Mouse (Mus musculus) hindbrain, embryonic 13.5 days (tissue): ENCODE data around the gene Nbeal2. TPM values are rescaled to one million over a fixed set of nuclear protein-coding genes. Genes with fewer than 3 reads are reported as not detected.

ENCODE experiments used
- ATAC-seq: fragments of 200-750 bp; cut with Nextera tagmentation; 2 replicates; pipeline ENCODE4 v1.8.0; 2017; ENCODE audit warnings: moderate TSS enrichment; ENCODE audit not compliant: low FRiP score
- H3K27ac ChIP-seq: fragments of 300-500 bp; sonication (generic); 2 replicates; pipeline ENCODE4 v1.5.1; 2015; ENCODE audit warnings: inconsistent platforms, mild to moderate bottlenecking, moderate library complexity
- H3K27me3 ChIP-seq: fragments of 300-500 bp; sonication (generic); 2 replicates; pipeline ENCODE4 v1.6.1; 2015; ENCODE audit warnings: mild to moderate bottlenecking, inconsistent platforms
- H3K36me3 ChIP-seq: fragments of 300-500 bp; sonication (generic); 2 replicates; pipeline ENCODE4 v1.6.1; 2015; ENCODE audit warnings: mild to moderate bottlenecking, inconsistent platforms
- H3K4me1 ChIP-seq: fragments of 300-500 bp; sonication (generic); replicated peaks from 2 replicates; pipeline ENCODE4 v1.6.1; 2015; ENCODE audit warnings: inconsistent platforms
- H3K4me2 ChIP-seq: fragments of 300-500 bp; sonication (generic); 2 replicates; pipeline ENCODE4 v1.6.1; 2015; ENCODE audit warnings: inconsistent platforms, mild to moderate bottlenecking, moderate library complexity
- H3K4me3 ChIP-seq: fragments of 300-500 bp; sonication (generic); 2 replicates; pipeline ENCODE4 v1.5.1; 2015; ENCODE audit warnings: mild to moderate bottlenecking, inconsistent platforms
- H3K9ac ChIP-seq: fragments of 300-500 bp; sonication (generic); 2 replicates; pipeline ENCODE4 v1.6.1; 2015; ENCODE audit warnings: mild to moderate bottlenecking, inconsistent platforms
- H3K9me3 ChIP-seq: fragments of 300-500 bp; sonication (generic); 2 replicates; pipeline ENCODE4 v1.6.1; 2016; ENCODE audit warnings: inconsistent platforms
- WGBS: fragments of 180-500 bp; shearing (Covaris S2); methylation state at CpG from one replicate; pipeline ENCODE4 v1.1.7; 2015; 5-methylcytosine and 5-hydroxymethylcytosine counted together
- polyA plus RNA-seq: library from polyadenylated mRNA; unstranded; fragments of >200 nt; fragmentation: Nextera tagmentation; extraction: Ambion mirVana; gene quantifications from 2 replicates; pipeline ENCODE4 v1.2.1, GENCODE M21; 2015

The Nbeal2 gene
- 2.4 TPM in 2 replicates for polyA plus RNA-seq

- Histone ChIP-seq H3K4me2 (peak within 1 kb of the TSS; percentile 98), H3K4me1 (peaks cover 73% of the 10 kb centered on the region), H3K4me3 (peak within 1 kb of the TSS; percentile 69), H3K27me3 (peaks cover 32% of the 10 kb centered on the region), H3K9me3 (no peaks in the 10 kb centered on the region), H3K27ac (0 out of 2 replicates have a peak within 1 kb of the TSS, but pooled peaks have one; percentile 5), H3K36me3 (no peaks in the 10 kb centered on the region), H3K9ac (peak within 1 kb of the TSS; percentile 77)
- peak; percentile 47 for ATAC-seq
- under 1% methylated on average over 74 of the region's 75 CpGs for WGBS
These were observed at the start of gene Nbeal2 for GRCm38 (mm10) chr9:110653655-110654461. Gene Nbeal2, minus strand, starts transcription at chr9:110654161.

- no peak overlapping the region for H3K9ac ChIP-seq
- WGBS = 90% methylated on average over 1 of the region's 1 CpGs
- H3K4me1 ChIP-seq = peaks cover 10% of the 10 kb centered on the region
- H3K9me3 ChIP-seq = no peaks in the 10 kb centered on the region
- peaks cover 10% of the 10 kb centered on the region for H3K36me3 ChIP-seq
- H3K27me3 ChIP-seq = no peaks in the 10 kb centered on the region
- ATAC-seq = no peak
- H3K4me3 ChIP-seq = no peak overlapping the region
- H3K27ac ChIP-seq = no peak overlapping the region
- H3K4me2 ChIP-seq = no peak overlapping the region
These were observed 48.9 kb upstream of the Nbeal2 start for GRCm38 (mm10) chr9:110702848-110703247.

- Histone ChIP-seq H3K36me3 (peaks cover 17% of the 10 kb centered on the region), H3K9me3 (no peaks in the 10 kb centered on the region), H3K4me2 (no peak overlapping the region), H3K27ac (no peak overlapping the region), H3K9ac (no peak overlapping the region), H3K4me1 (peaks cover 13% of the 10 kb centered on the region), H3K4me3 (no peak overlapping the region), H3K27me3 (no peaks in the 10 kb centered on the region)
- WGBS = 77% methylated on average over 11 of the region's 12 CpGs
- ATAC-seq = no peak
These were observed 47.4 kb upstream of the Nbeal2 start for GRCm38 (mm10) chr9:110701114-110702032.

GRCm38 (mm10) chr9:110699574-110699973, 45.6 kb upstream of the Nbeal2 start:
- Histone ChIP-seq H3K36me3 (peaks cover 31% of the 10 kb centered on the region), H3K27ac (no peak overlapping the region), H3K27me3 (no peaks in the 10 kb centered on the region), H3K9me3 (no peaks in the 10 kb centered on the region), H3K4me1 (peaks cover 13% of the 10 kb centered on the region), H3K4me3 (no peak overlapping the region), H3K4me2 (no peak overlapping the region), H3K9ac (no peak overlapping the region)
- 96% methylated on average over 3 of the region's 3 CpGs for WGBS
- no peak for ATAC-seq

GRCm38 (mm10) chr9:110697465-110697864, 43.5 kb upstream of the Nbeal2 start:
- Histone ChIP-seq H3K36me3 (peaks cover 49% of the 10 kb centered on the region), H3K4me1 (peaks cover 5% of the 10 kb centered on the region; the same call in 1 of the 2 replicates), H3K27ac (no peak overlapping the region), H3K4me3 (no peak overlapping the region), H3K9me3 (no peaks in the 10 kb centered on the region), H3K9ac (0 out of 2 replicates have a peak overlapping the region, but pooled peaks have one; percentile 35), H3K27me3 (no peaks in the 10 kb centered on the region), H3K4me2 (no peak overlapping the region)
- 79% methylated on average over 3 of the region's 3 CpGs for WGBS
- no peak for ATAC-seq

GRCm38 (mm10) chr9:110696427-110696826, 42.5 kb upstream of the Nbeal2 start:
- Histone ChIP-seq H3K27me3 (no peaks in the 10 kb centered on the region), H3K4me1 (0 out of 2 replicates have a peak, but pooled peaks cover 3% of the 10 kb centered on the region), H3K27ac (no peak overlapping the region), H3K4me3 (no peak overlapping the region), H3K9ac (no peak overlapping the region), H3K36me3 (peaks cover 54% of the 10 kb centered on the region), H3K4me2 (no peak overlapping the region), H3K9me3 (no peaks in the 10 kb centered on the region)
- ATAC-seq = no peak
- WGBS = 95% methylated on average over 5 of the region's 5 CpGs

GRCm38 (mm10) chr9:110695165-110695755, 41.3 kb upstream of the Nbeal2 start:
- ATAC-seq = no peak
- Histone ChIP-seq H3K9me3 (no peaks in the 10 kb centered on the region), H3K4me1 (0 out of 2 replicates have a peak, but pooled peaks cover 3% of the 10 kb centered on the region), H3K27me3 (no peaks in the 10 kb centered on the region), H3K4me2 (no peak overlapping the region), H3K9ac (no peak overlapping the region), H3K36me3 (peaks cover 49% of the 10 kb centered on the region), H3K27ac (no peak overlapping the region), H3K4me3 (no peak overlapping the region)
- 93% methylated on average over 4 of the region's 4 CpGs for WGBS

GRCm38 (mm10) chr9:110689261-110689779, 35.4 kb upstream of the Nbeal2 start:
- H3K27ac ChIP-seq = no peak overlapping the region
- peaks cover 28% of the 10 kb centered on the region for H3K4me1 ChIP-seq
- no peak overlapping the region for H3K4me2 ChIP-seq
- 85% methylated on average over 8 of the region's 8 CpGs for WGBS
- H3K27me3 ChIP-seq = no peaks in the 10 kb centered on the region
- H3K9ac ChIP-seq = no peak overlapping the region
- no peak overlapping the region for H3K4me3 ChIP-seq
- H3K36me3 ChIP-seq = peaks cover 21% of the 10 kb centered on the region
- H3K9me3 ChIP-seq = no peaks in the 10 kb centered on the region
- ATAC-seq = no peak

GRCm38 (mm10) chr9:110687846-110688245, 33.9 kb upstream of the Nbeal2 start:
- Histone ChIP-seq H3K9ac (no peak overlapping the region), H3K4me2 (no peak overlapping the region), H3K27ac (no peak overlapping the region), H3K9me3 (no peaks in the 10 kb centered on the region), H3K27me3 (no peaks in the 10 kb centered on the region), H3K36me3 (peaks cover 8% of the 10 kb centered on the region), H3K4me3 (no peak overlapping the region), H3K4me1 (peaks cover 42% of the 10 kb centered on the region)
- no peak for ATAC-seq
- WGBS = 96% methylated on average over 2 of the region's 2 CpGs

GRCm38 (mm10) chr9:110687061-110687460, 33.1 kb upstream of the Nbeal2 start:
- peaks cover 49% of the 10 kb centered on the region for H3K4me1 ChIP-seq
- H3K9ac ChIP-seq = no peak overlapping the region
- H3K4me2 ChIP-seq = no peak overlapping the region
- no peaks in the 10 kb centered on the region for H3K27me3 ChIP-seq
- H3K9me3 ChIP-seq = no peaks in the 10 kb centered on the region
- no peak overlapping the region for H3K4me3 ChIP-seq
- no peak overlapping the region for H3K27ac ChIP-seq
- 66% methylated on average over 5 of the region's 5 CpGs for WGBS
- H3K36me3 ChIP-seq = 0 out of 2 replicates have a peak, but pooled peaks cover 1% of the 10 kb centered on the region
- no peak for ATAC-seq

- H3K9me3 ChIP-seq = no peaks in the 10 kb centered on the region
- H3K4me1 ChIP-seq = peaks cover 55% of the 10 kb centered on the region
- H3K4me3 ChIP-seq = no peak overlapping the region
- H3K9ac ChIP-seq = no peak overlapping the region
- no peak overlapping the region for H3K4me2 ChIP-seq
- no peak for ATAC-seq
- WGBS = 61% methylated on average over 3 of the region's 3 CpGs
- H3K27ac ChIP-seq = no peak overlapping the region
- H3K27me3 ChIP-seq = no peaks in the 10 kb centered on the region
- no peaks in the 10 kb centered on the region for H3K36me3 ChIP-seq
These were observed 32.5 kb upstream of the Nbeal2 start for GRCm38 (mm10) chr9:110686472-110686871.

- no peak for ATAC-seq
- Histone ChIP-seq H3K36me3 (no peaks in the 10 kb centered on the region), H3K4me1 (peaks cover 60% of the 10 kb centered on the region), H3K4me3 (no peak overlapping the region), H3K27ac (no peak overlapping the region), H3K9me3 (no peaks in the 10 kb centered on the region), H3K4me2 (no peak overlapping the region), H3K9ac (no peak overlapping the region), H3K27me3 (no peaks in the 10 kb centered on the region)
- 77% methylated on average over 5 of the region's 5 CpGs for WGBS
These were observed 31.6 kb upstream of the Nbeal2 start for GRCm38 (mm10) chr9:110685591-110685990.
